Mouse (Mus musculus): ENCODE results near the gene Naa50. TPM values are rescaled to one million over a fixed set of nuclear protein-coding genes. Genes with fewer than 3 reads are reported as not detected.

The Naa50 gene
- total and polyA plus RNA-seq, 3 experiments = 40.1 to 200 (median 122) TPM

- peak; percentile 62 for TF ChIP-seq TCF12 (IDR thresholded peaks at IDR 0.05; ENCODE audit: low read depth, low read length)
- TF ChIP-seq E2F4 (IDR thresholded peaks at IDR 0.05; ENCODE audit: insufficient replicate concordance, low read depth, low read length) = peak; percentile 82; the same call in 1 of the 2 replicates
- peak; percentile 24; the same call in 1 of the 2 replicates for TF ChIP-seq BHLHE40 (IDR thresholded peaks at IDR 0.05; ENCODE audit: low read depth, low read length)
- TF ChIP-seq SIN3A (IDR thresholded peaks at IDR 0.05; ENCODE audit: low read length) = peak; percentile 79
- peak; percentile 8; the same call in 1 of the 2 replicates for TF ChIP-seq GABPA (IDR thresholded peaks at IDR 0.05; ENCODE audit: insufficient replicate concordance, low read depth, low read length)
- TF ChIP-seq USF2 (conservative IDR thresholded peaks at IDR 0.05; ENCODE audit: low read depth, low read length) = 0 out of 2 replicates have a peak, but pooled peaks have one; percentile 15
- TF ChIP-seq MYC (IDR thresholded peaks at IDR 0.05; ENCODE audit: low read depth, low read length) = no peak
Measured at GRCm38 (mm10) chr16:44172297-44173154, 32.9 kb downstream of the Naa50 start (continued).

DNA sequence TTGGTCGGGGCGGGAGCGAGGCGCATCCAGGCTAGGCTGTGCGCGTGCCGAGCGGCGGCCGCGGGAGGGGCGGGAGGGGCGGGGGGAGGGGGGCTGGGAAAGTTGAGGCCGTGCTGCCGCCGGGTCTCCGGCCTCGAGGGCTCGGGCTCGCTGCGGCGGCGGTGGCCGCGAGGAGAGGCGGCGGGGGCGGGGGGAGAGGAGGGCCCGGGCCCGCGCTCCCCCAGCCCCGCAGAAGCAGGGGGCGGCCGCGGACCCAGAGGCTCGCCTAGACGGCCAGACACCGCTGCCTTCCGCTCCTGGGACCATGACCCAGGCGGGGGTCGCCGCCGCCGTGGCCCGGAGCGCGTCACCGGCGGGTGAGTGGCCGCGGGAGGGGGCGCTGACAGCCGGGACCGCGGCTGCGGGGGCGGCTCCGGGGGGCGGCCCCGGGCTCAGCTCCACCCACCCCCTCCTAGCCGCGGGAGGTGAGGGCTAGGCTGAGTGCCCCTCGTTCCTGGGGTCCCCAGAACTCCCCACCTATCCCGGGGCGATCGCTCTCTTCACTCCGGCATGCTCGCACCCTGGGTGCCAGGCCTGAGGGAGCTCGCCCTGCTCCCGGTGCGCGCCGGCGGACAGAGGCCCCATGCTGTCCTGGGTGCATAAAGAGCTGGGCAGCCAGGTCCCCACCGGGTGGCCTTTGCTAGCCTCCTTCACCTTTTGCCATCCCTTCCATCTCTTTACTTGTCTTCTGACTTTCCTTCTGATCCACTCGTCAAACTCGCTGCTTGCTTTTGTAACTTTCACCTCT is 33.7 kb downstream of the Naa50 start, which contains the start of gene Usf3:
Gene Usf3, plus strand, starts transcription at position 92 of the 787 bp plus-strand sequence.
- H3K27me3 ChIP-seq (replicated peaks) = no peaks in the 10 kb centered on the region
- peak within 1 kb of the TSS; percentile 83 for H3K27ac ChIP-seq (ENCODE audit: insufficient read depth, low read depth)
- peak within 1 kb of the TSS; percentile 63 to 92 (median 85) for H3K4me3 ChIP-seq (replicated peaks in 1 of 3; ENCODE audit: low read depth in 2 of 3, low read length in 2 of 3, poor library complexity in 1 of 3)
- in situ Hi-C loops (cut with MboI; ENCODE audit: low pct_ligation_motif_present, low pct_unique_long_range_greater_than_20kb, low sequenced_read_pairs) = no loop called here
- no peaks in the 10 kb centered on the region; the same call in 1 of the 2 replicates for H3K79me2 ChIP-seq (replicated peaks; ENCODE audit: control insufficient read depth, extremely low read depth, insufficient read depth, poor library complexity, severe bottlenecking)
- peak within 1 kb of the TSS; percentile 87 for H3K4me2 ChIP-seq (ENCODE audit: insufficient read depth, low read depth, poor library complexity, severe bottlenecking)
- peaks cover 6 to 25% of the 10 kb centered on the region in 2 experiments; a peak in 3 of 4 replicates for H3K4me1 ChIP-seq (ENCODE audit: control insufficient read depth in 1 of 2, insufficient read depth in 2 of 2)
- peaks cover 0 to 1% of the 10 kb centered on the region in 2 experiments for H3K36me3 ChIP-seq (replicated peaks in 1 of 2; ENCODE audit: control insufficient read depth in 1 of 2, insufficient read depth in 1 of 2, low read length in 1 of 2)
- TF ChIP-seq SIN3A (IDR thresholded peaks at IDR 0.05; ENCODE audit: low read length) (no peak), MXI1 (IDR thresholded peaks at IDR 0.05; ENCODE audit: low read depth, low read length) (peak; percentile 27; the same call in 1 of the 2 replicates), POLR2A (IDR thresholded peaks at IDR 0.05; ENCODE audit: low read depth, low read length) (no peak; the same call in 1 of the 2 replicates), SMC3 (IDR thresholded peaks at IDR 0.05; ENCODE audit: low read depth, low read length) (no peak), BHLHE40 (IDR thresholded peaks at IDR 0.05; ENCODE audit: low read depth, low read length) (peak; percentile 0; the same call in 1 of the 2 replicates), ZMIZ1 (IDR thresholded peaks at IDR 0.05; ENCODE audit: low read depth, low read length) (no peak), USF2 (conservative IDR thresholded peaks at IDR 0.05; ENCODE audit: low read depth, low read length) (no peak), PAX5 (IDR thresholded peaks at IDR 0.05; ENCODE audit: low read length) (no peak), RAD21 (IDR thresholded peaks at IDR 0.05; ENCODE audit: low read depth, low read length) (no peak), NELFE (IDR thresholded peaks at IDR 0.05; ENCODE audit: low read depth, low read length) (peak; percentile 64; the same call in 1 of the 2 replicates), IRF4 (IDR thresholded peaks at IDR 0.05; ENCODE audit: low read depth, low read length) (no peak; the same call in 1 of the 2 replicates), GABPA (IDR thresholded peaks at IDR 0.05; ENCODE audit: insufficient replicate concordance, low read depth, low read length) (no peak), MEF2A (IDR thresholded peaks at IDR 0.05; ENCODE audit: borderline replicate concordance, low read depth, low read length) (no peak), ZKSCAN1 (IDR thresholded peaks at IDR 0.05; ENCODE audit: borderline replicate concordance, low read depth, low read length) (no peak), ZNF384 (IDR thresholded peaks at IDR 0.05; ENCODE audit: low read depth, low read length) (no peak), JUN (IDR thresholded peaks at IDR 0.05; ENCODE audit: insufficient read depth, low read depth, low read length) (no peak), MAX (IDR thresholded peaks at IDR 0.05; ENCODE audit: low read length) (no peak), EP300 (IDR thresholded peaks at IDR 0.05; ENCODE audit: low read length) (no peak), TCF12 (IDR thresholded peaks at IDR 0.05; ENCODE audit: low read depth, low read length) (peak; percentile 7; the same call in 1 of the 2 replicates), UBTF (IDR thresholded peaks at IDR 0.05; ENCODE audit: low read depth, low read length) (no peak), CTCF (conservative IDR thresholded peaks at IDR 0.05 in 1 of 2, IDR thresholded peaks at IDR 0.05 in 1 of 2; ENCODE audit: low read depth in 2 of 2, low read length in 2 of 2) (no peak), CHD2 (IDR thresholded peaks at IDR 0.05; ENCODE audit: low read length) (no peak), USF1 (IDR thresholded peaks at IDR 0.05; ENCODE audit: low read depth, low read length) (no peak), ELF1 (IDR thresholded peaks at IDR 0.05; ENCODE audit: low read depth, low read length) (no peak), MAZ (IDR thresholded peaks at IDR 0.05; ENCODE audit: low read depth, low read length) (no peak), TBP (conservative IDR thresholded peaks at IDR 0.05; ENCODE audit: low read depth, low read length) (no peak), E2F4 (IDR thresholded peaks at IDR 0.05; ENCODE audit: insufficient replicate concordance, low read depth, low read length) (no peak), ZC3H11A (IDR thresholded peaks at IDR 0.05; ENCODE audit: low read depth, low read length) (no peak), NRF1 (IDR thresholded peaks at IDR 0.05; ENCODE audit: low read depth, low read length) (no peak), HCFC1 (IDR thresholded peaks at IDR 0.05; ENCODE audit: low read depth, low read length) (no peak), CHD1 (IDR thresholded peaks at IDR 0.05; ENCODE audit: low read depth, low read length) (0 out of 2 replicates have a peak, but pooled peaks have one; percentile 45)
- no peaks in the 10 kb centered on the region for H3K9me3 ChIP-seq (replicated peaks; ENCODE audit: low read length)
- DNase-seq (ENCODE audit: extremely low read depth) = peak; percentile 24
- H3K9ac ChIP-seq (ENCODE audit: insufficient read depth, low read depth) = peak within 1 kb of the TSS; percentile 99
- dilution Hi-C loops (cut with MboI; ENCODE audit: extremely low pct_ligation_motif_present, extremely low pct_unique_long_range_greater_than_20kb, low sequenced_read_pairs) = no loop called here

All from CH12.LX (cell line).